Mouse (Mus musculus): ENCODE data around the gene Rasgrp2. TPM values are rescaled to one million over a fixed set of nuclear protein-coding genes. Genes with fewer than 3 reads are reported as not detected.
A peak's percentile ranks its signal among the peaks of the same experiment; 100 is the strongest.

Rasgrp2 gene
- total and polyA plus RNA-seq, 3 experiments = 176 to 233 TPM; not detected in 1

DNA sequence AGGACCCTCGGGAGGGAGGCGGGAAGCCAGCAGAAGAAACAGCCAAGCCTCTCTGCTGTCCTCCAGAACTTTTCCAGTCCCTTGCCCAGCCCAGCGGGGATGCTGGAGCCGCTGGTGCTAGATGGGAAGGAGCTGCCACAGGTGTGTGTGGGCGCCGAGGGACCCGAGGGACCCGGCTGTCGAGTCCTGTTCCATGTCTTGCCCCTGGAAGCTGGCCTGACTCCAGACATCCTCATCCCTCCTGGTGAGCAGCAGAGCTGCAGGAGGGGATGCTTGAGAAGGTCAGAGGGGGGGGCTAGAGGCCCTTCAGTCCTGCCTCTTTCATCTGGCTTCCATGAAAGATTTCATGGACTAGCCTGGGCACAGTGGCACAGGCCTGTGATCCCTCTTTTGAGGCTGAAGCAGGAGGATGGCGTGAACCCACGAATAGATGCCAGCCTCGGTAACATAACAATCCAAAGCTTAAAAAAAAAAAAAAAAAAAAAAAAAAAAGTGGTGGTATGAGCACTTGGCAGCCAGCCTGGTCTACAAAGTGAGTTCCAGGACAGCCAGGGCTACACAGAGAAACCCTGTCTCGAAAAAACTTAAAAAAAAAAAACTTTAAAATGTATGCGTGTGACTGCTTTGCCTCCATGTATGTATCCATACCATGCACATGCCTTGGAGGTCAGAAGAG is 47.6 kb upstream of the Rasgrp2 start:
- Histone ChIP-seq H3K36me3 (ENCODE audit: control insufficient read depth in 1 of 2, insufficient read depth in 2 of 2, low read length in 2 of 2) (no peaks in the 10 kb centered on the region; a peak in 1 of 4 replicates), H3K9me3 (replicated peaks; ENCODE audit: insufficient read depth, low read length) (no peaks in the 10 kb centered on the region), H3K79me2 (ENCODE audit: control insufficient read depth, insufficient read depth, low read length, poor library complexity) (no peaks in the 10 kb centered on the region), H3K4me1 (ENCODE audit: control insufficient read depth in 1 of 2, insufficient read depth in 2 of 2, low read length in 2 of 2) (peaks cover 0 to 2% of the 10 kb centered on the region in 2 experiments; a peak in 2 of 4 replicates), H3K4me3 (ENCODE audit: control insufficient read depth in 1 of 2, insufficient read depth in 1 of 2, low read depth in 2 of 2, low read length in 2 of 2) (no peak overlapping the region), H3K27me3 (ENCODE audit: control insufficient read depth in 1 of 2, insufficient read depth in 2 of 2, low read length in 2 of 2) (no peaks in the 10 kb centered on the region), H3K9ac (ENCODE audit: control insufficient read depth, low read depth, low read length, poor library complexity, severe bottlenecking) (no peak overlapping the region), H3K27ac (ENCODE audit: control insufficient read depth, low read depth, low read length) (no peak overlapping the region)
- no peak for DNase-seq (ENCODE audit: low read depth, low spot score)
- TF ChIP-seq TBP (IDR thresholded peaks at IDR 0.05; ENCODE audit: low read depth, low read length) (no peak), ZNF384 (IDR thresholded peaks at IDR 0.05; ENCODE audit: low read depth, low read length) (peak; percentile 77)

DNA sequence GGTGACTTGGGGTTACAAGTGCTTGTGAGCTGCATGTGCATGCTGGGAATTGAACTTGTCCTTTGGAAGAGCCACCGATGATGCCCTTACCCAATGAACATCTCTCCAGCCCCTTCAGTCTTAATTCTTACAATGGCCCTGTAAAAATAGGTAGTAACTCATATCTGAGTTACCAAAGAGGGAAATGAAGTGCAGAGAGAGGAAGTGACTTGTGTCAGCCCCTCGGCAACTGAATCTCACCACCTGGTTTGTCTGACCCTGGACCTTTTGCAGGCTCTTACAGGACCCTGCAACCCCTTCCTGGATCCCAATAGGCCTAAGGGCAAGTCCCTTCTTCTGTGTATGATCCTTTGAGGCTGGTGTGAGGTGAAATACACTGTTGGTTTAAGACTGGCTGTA is 47.0 kb upstream of the Rasgrp2 start:
- H3K27ac ChIP-seq (ENCODE audit: control insufficient read depth, low read depth, low read length) = peak overlapping the region; percentile 14; the same call in 1 of the 2 replicates
- no peak overlapping the region for H3K9ac ChIP-seq (ENCODE audit: control insufficient read depth, low read depth, low read length, poor library complexity, severe bottlenecking)
- peak; percentile 60 for DNase-seq (ENCODE audit: low read depth, low spot score)
- H3K9me3 ChIP-seq (replicated peaks; ENCODE audit: insufficient read depth, low read length) = no peaks in the 10 kb centered on the region
- H3K79me2 ChIP-seq (ENCODE audit: control insufficient read depth, insufficient read depth, low read length, poor library complexity) = no peaks in the 10 kb centered on the region
- no peaks in the 10 kb centered on the region for H3K27me3 ChIP-seq (ENCODE audit: control insufficient read depth in 1 of 2, insufficient read depth in 2 of 2, low read length in 2 of 2)
- H3K4me3 ChIP-seq (ENCODE audit: control insufficient read depth in 1 of 2, insufficient read depth in 1 of 2, low read depth in 2 of 2, low read length in 2 of 2) = no peak overlapping the region
- H3K36me3 ChIP-seq (ENCODE audit: control insufficient read depth in 1 of 2, insufficient read depth in 2 of 2, low read length in 2 of 2) = no peaks in the 10 kb centered on the region; a peak in 1 of 4 replicates
- H3K4me1 ChIP-seq (ENCODE audit: control insufficient read depth in 1 of 2, insufficient read depth in 2 of 2, low read length in 2 of 2) = peaks cover 0 to 2% of the 10 kb centered on the region in 2 experiments; a peak in 2 of 4 replicates
- TF ChIP-seq MAX (IDR thresholded peaks at IDR 0.05; ENCODE audit: low read length) (no peak), BHLHE40 (IDR thresholded peaks at IDR 0.05; ENCODE audit: borderline replicate concordance, low read depth, low read length) (no peak), CTCF (IDR thresholded peaks at IDR 0.05 in 2 of 3, conservative IDR thresholded peaks at IDR 0.05 in 1 of 3; ENCODE audit: control insufficient read depth in 1 of 3, insufficient read depth in 1 of 3, low read depth in 2 of 3, low read length in 3 of 3, poor library complexity in 1 of 3, severe bottlenecking in 1 of 3) (no peak), POLR2A (IDR thresholded peaks at IDR 0.05; ENCODE audit: control insufficient read depth in 1 of 2, insufficient read depth in 1 of 2, low read depth in 1 of 2, low read length in 2 of 2, poor library complexity in 1 of 2) (no peak), MXI1 (IDR thresholded peaks at IDR 0.05; ENCODE audit: low read depth, low read length) (no peak), CHD1 (IDR thresholded peaks at IDR 0.05; ENCODE audit: low read depth, low read length) (no peak), CHD2 (IDR thresholded peaks at IDR 0.05; ENCODE audit: low read length) (no peak), E2F4 (IDR thresholded peaks at IDR 0.05; ENCODE audit: borderline replicate concordance, low read depth, low read length) (no peak), ZC3H11A (IDR thresholded peaks at IDR 0.05; ENCODE audit: low read depth, low read length) (no peak), MEF2A (IDR thresholded peaks at IDR 0.05; ENCODE audit: extremely low read depth, insufficient replicate concordance, low read depth, low read length, poor library complexity, severe bottlenecking) (no peak), NELFE (IDR thresholded peaks at IDR 0.05; ENCODE audit: low read depth, low read length) (no peak), MYC (IDR thresholded peaks at IDR 0.05; ENCODE audit: low read depth, low read length) (no peak), RAD21 (IDR thresholded peaks at IDR 0.05; ENCODE audit: low read depth, low read length) (no peak), TCF12 (IDR thresholded peaks at IDR 0.05; ENCODE audit: low read depth, low read length) (no peak), HCFC1 (IDR thresholded peaks at IDR 0.05; ENCODE audit: low read depth, low read length) (no peak)
